Mouse (Mus musculus) heart, embryonic 14.5 days (tissue): ENCODE results near the gene Gpc3. TPM values are rescaled to one million over a fixed set of nuclear protein-coding genes. Genes with fewer than 3 reads are reported as not detected.
"Not testable (repeated sequence)": the region's sequence is repeated elsewhere in the genome, so short reads cannot be mapped to it uniquely, and the experiment has no call there.

Experiments
- ATAC-seq: fragments of 200-750 bp; cut with Nextera tagmentation; 2 replicates; pipeline ENCODE4 v1.8.0; 2017; ENCODE audit warnings: low read depth, moderate TSS enrichment; ENCODE audit not compliant: insufficient number of reproducible peaks, insufficient read depth, low FRiP score
- H3K27ac ChIP-seq, 2 experiments: fragments of 200-500 bp in 1 of 2; fragments of 300-500 bp in 1 of 2; sonication (generic) in 1 of 2; replicated peaks in 1 of 2; 2 replicates each; pipeline ENCODE4 v1.5.1; 2012 to 2014; ENCODE audit warnings: low read depth in 2 of 2, low read length in 2 of 2, control low read depth in 1 of 2, mild to moderate bottlenecking in 1 of 2, mixed read lengths in 1 of 2; ENCODE audit not compliant: control insufficient read depth in 1 of 2, insufficient read depth in 1 of 2
- H3K27me3 ChIP-seq: fragments of 300-500 bp; sonication (generic); 2 replicates; pipeline ENCODE4 v1.6.1; 2014; ENCODE audit warnings: mild to moderate bottlenecking, low read length, control low read depth; ENCODE audit not compliant: control insufficient read depth, insufficient read depth
- H3K36me3 ChIP-seq: fragments of 300-500 bp; sonication (generic); 2 replicates; pipeline ENCODE4 v1.6.1; 2014; ENCODE audit warnings: mild to moderate bottlenecking, control low read depth, low read length, mixed read lengths; ENCODE audit not compliant: control insufficient read depth, insufficient read depth
- H3K4me1 ChIP-seq, 2 experiments: fragments of 200-500 bp in 1 of 2; fragments of 300-500 bp in 1 of 2; sonication (generic) in 1 of 2; 2 replicates each; pipeline ENCODE4 v1.6.1; 2012 to 2014; ENCODE audit warnings: low read length in 2 of 2, control low read depth in 1 of 2, mixed read lengths in 1 of 2; ENCODE audit not compliant: control insufficient read depth in 2 of 2, insufficient read depth in 2 of 2
- H3K4me2 ChIP-seq: fragments of 300-500 bp; sonication (generic); 2 replicates; pipeline ENCODE4 v1.6.1; 2014; ENCODE audit warnings: mild to moderate bottlenecking, low read length
- H3K4me3 ChIP-seq, 2 experiments: fragments of 200-500 bp in 1 of 2; fragments of 300-500 bp in 1 of 2; sonication (generic) in 1 of 2; 2 replicates each; pipeline ENCODE4 v1.5.1; 2012 to 2014; ENCODE audit warnings: low read length in 2 of 2, mild to moderate bottlenecking in 2 of 2, control low read depth in 1 of 2, low read depth in 1 of 2, moderate library complexity in 1 of 2; ENCODE audit not compliant: control insufficient read depth in 1 of 2, insufficient read depth in 1 of 2
- H3K9ac ChIP-seq: fragments of 300-500 bp; sonication (generic); 2 replicates; pipeline ENCODE4 v1.6.1; 2014; ENCODE audit warnings: mild to moderate bottlenecking, low read length
- H3K9me3 ChIP-seq: fragments of 300-500 bp; sonication (generic); 2 replicates; pipeline ENCODE4 v1.6.1; 2016; ENCODE audit warnings: low read length, control low read depth; ENCODE audit not compliant: control insufficient read depth
- WGBS: fragments of 180-500 bp; shearing (Covaris S2); extraction: QIAGEN DNeasy Blood & Tissue Kit; methylation state at CpG from one replicate; pipeline ENCODE4 v1.1.7; 2014; 5-methylcytosine and 5-hydroxymethylcytosine counted together
- microRNA counts: library from miRNA; unstranded; fragments of <30 nt; microRNA quantifications from one replicate; lab custom pipeline; 2016
- microRNA-seq: library from miRNA; unstranded; fragments of <30 nt; microRNA quantifications from one replicate; pipeline ENCODE4, GENCODE M21; 2016
- polyA plus RNA-seq: library from polyadenylated mRNA; unstranded; fragments of >200 nt; fragmentation: Nextera tagmentation; extraction: Ambion mirVana; gene quantifications from 2 replicates; pipeline ENCODE4 v1.2.1, GENCODE M21; 2014

Gene Gpc3
- polyA plus RNA-seq, 1 experiment from 2014 or later: 579 TPM

DNA sequence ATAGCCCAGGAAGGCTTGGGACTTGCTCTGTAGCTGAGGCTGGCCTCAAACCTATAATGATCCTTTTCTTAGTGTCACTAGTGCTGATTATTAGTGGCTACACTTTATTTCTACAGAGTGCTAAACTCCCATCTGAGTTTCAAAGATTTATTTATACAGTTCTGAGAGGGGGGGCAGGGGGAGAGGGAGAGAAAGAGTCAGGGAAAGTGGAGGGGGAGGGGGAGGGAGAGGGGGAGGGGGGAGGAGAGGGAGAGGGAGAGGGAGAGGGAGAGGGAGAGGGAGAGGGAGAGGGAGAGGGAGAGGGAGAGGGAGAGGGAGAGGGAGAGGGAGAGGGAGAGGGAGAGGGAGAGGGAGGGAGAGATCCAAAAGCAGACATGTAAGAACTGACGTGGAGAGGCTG, 354.0 kb downstream of the Gpc3 start:
- not testable (repeated sequence) for H3K36me3 ChIP-seq, H3K4me3 ChIP-seq, H3K9ac ChIP-seq, H3K4me2 ChIP-seq, H3K9me3 ChIP-seq, H3K27ac ChIP-seq, H3K27me3 ChIP-seq, ATAC-seq
- peaks cover 9 to 15% of the 10 kb centered on the region in 2 experiments for H3K4me1 ChIP-seq
- WGBS: 73% methylated on average over 1 of the region's 1 CpGs

DNA sequence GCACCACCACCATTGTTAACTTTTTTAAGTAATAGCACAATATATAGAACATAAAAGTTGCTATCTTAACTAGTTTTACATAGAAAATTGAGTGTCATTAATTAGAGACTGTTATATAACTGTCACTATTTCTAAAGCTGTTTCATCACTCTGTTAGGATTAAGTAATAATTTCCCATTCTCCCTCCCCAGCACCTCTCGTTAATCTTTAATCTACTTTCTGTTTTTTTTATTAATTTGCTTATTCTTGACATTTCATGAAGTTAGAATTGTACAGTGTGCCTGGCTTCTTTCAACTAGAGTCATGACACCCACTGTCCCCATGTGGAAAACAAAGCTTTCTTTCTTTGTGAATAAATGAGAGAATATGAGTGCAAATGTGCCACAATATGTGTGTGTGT, 359.2 kb downstream of the Gpc3 start:
- Histone ChIP-seq H3K27ac (no peak overlapping the region), H3K9ac (no peak overlapping the region), H3K4me1 (no peaks in the 10 kb centered on the region), H3K36me3 (no peaks in the 10 kb centered on the region), H3K4me2 (no peak overlapping the region), H3K27me3 (no peaks in the 10 kb centered on the region), H3K9me3 (no peaks in the 10 kb centered on the region), H3K4me3 (no peak overlapping the region)
- WGBS: 58% methylated on average over 1 of the region's 1 CpGs
- no peak for ATAC-seq

GRCm38 (mm10) chrX:52245694-52246297, 368.0 kb downstream of the Gpc3 start:
- WGBS: 71% methylated on average over 4 of the region's 4 CpGs
- ATAC-seq: no peak
- H3K27ac ChIP-seq: no peak overlapping the region

GRCm38 (mm10) chrX:52237470-52237869, 376.3 kb downstream of the Gpc3 start:
- 66% methylated on average over 4 of the region's 4 CpGs for WGBS
- Histone ChIP-seq H3K4me1 (no peaks in the 10 kb centered on the region), H3K27me3 (no peaks in the 10 kb centered on the region), H3K4me2 (no peak overlapping the region), H3K9me3 (no peaks in the 10 kb centered on the region), H3K36me3 (no peaks in the 10 kb centered on the region), H3K4me3 (no peak overlapping the region), H3K27ac (no peak overlapping the region), H3K9ac (no peak overlapping the region)
- ATAC-seq: no peak

More at GRCm38 (mm10) chrX:52245694-52246297, 368.0 kb downstream of the Gpc3 start:
- Histone ChIP-seq H3K9me3 (no peaks in the 10 kb centered on the region), H3K4me2 (no peak overlapping the region), H3K4me1 (no peaks in the 10 kb centered on the region), H3K4me3 (no peak overlapping the region), H3K9ac (no peak overlapping the region), H3K36me3 (no peaks in the 10 kb centered on the region), H3K27me3 (no peaks in the 10 kb centered on the region)

GRCm38 (mm10) chrX:52231984-52232383, 381.8 kb downstream of the Gpc3 start:
- no peak for ATAC-seq

GRCm38 (mm10) chrX:52230711-52231110, 383.0 kb downstream of the Gpc3 start:
- no peaks in the 10 kb centered on the region for H3K27me3 ChIP-seq
- H3K4me1 ChIP-seq: no peaks in the 10 kb centered on the region; a peak in 1 of 4 replicates
- no peaks in the 10 kb centered on the region for H3K9me3 ChIP-seq
- no peak overlapping the region for H3K27ac ChIP-seq
- H3K36me3 ChIP-seq: no peaks in the 10 kb centered on the region
- H3K4me2 ChIP-seq: no peak overlapping the region
- no peak overlapping the region for H3K4me3 ChIP-seq
- no peak overlapping the region for H3K9ac ChIP-seq
- 75% methylated on average over 4 of the region's 4 CpGs for WGBS
- ATAC-seq: no peak

More at GRCm38 (mm10) chrX:52231984-52232383, 381.8 kb downstream of the Gpc3 start:
- H3K4me2 ChIP-seq: no peak overlapping the region
- H3K27me3 ChIP-seq: no peaks in the 10 kb centered on the region
- H3K9me3 ChIP-seq: no peaks in the 10 kb centered on the region
- H3K36me3 ChIP-seq: no peaks in the 10 kb centered on the region
- H3K4me1 ChIP-seq: no peaks in the 10 kb centered on the region; a peak in 1 of 4 replicates
- WGBS: 63% methylated on average over 7 of the region's 7 CpGs
- no peak overlapping the region for H3K27ac ChIP-seq
- no peak overlapping the region for H3K9ac ChIP-seq
- no peak overlapping the region for H3K4me3 ChIP-seq

MicroRNAs within 50 kb of the gene (microRNA counts, 519-probe panel; counts per million panel counts)
- 322 counts per million, percentile 70 among the panel's probes with 10 or more counts for microRNA mmu-miR-717 (lab: Ali Mortazavi, UCI)

Small RNA genes lying within 50 kb of the gene (microRNA-seq; reads per million reads assigned to microRNA genes)
- gene Mir6384: not detected
- not detected for gene Mir717

Other genes starting within 250 kb of the Gpc3 start
- gene Ccdc160, start 177.2 kb upstream of the Gpc3 start, polyA plus RNA-seq: 0.26 and 1.1 TPM in 2 replicates